Mouse (Mus musculus): Measurements from ENCODE around the gene Fubp1.

DNA sequence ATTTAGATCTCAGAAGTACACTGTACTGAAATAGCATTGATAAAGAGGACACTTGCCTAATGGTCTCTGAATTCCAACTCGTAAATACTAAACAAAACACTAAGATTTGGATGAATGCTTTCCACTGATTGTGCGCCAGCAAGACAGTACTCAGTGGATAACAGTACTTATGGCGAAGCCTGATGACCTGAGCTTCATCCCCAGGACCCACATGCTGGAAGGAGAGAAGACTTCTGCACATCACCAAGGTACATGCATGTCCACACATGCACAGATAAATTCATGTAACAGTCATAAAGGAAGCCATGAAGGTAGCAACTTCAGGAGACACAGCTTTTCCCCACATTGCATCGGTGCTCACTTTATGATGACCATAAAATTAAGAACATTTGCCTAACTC, 31.4 kb upstream of the Fubp1 start:
- TF ChIP-seq POLR2A (IDR thresholded peaks at IDR 0.05; ENCODE audit: low read depth, low read length) (no peak), CTCF (IDR thresholded peaks at IDR 0.05; ENCODE audit: borderline replicate concordance, insufficient read depth, low read length) (no peak)
